Mouse (Mus musculus): ENCODE results near the gene Vsx1. TPM values are rescaled to one million over a fixed set of nuclear protein-coding genes. Genes with fewer than 3 reads are reported as not detected.

Gene Vsx1
- total and polyA plus RNA-seq, 3 experiments = not detected

DNA sequence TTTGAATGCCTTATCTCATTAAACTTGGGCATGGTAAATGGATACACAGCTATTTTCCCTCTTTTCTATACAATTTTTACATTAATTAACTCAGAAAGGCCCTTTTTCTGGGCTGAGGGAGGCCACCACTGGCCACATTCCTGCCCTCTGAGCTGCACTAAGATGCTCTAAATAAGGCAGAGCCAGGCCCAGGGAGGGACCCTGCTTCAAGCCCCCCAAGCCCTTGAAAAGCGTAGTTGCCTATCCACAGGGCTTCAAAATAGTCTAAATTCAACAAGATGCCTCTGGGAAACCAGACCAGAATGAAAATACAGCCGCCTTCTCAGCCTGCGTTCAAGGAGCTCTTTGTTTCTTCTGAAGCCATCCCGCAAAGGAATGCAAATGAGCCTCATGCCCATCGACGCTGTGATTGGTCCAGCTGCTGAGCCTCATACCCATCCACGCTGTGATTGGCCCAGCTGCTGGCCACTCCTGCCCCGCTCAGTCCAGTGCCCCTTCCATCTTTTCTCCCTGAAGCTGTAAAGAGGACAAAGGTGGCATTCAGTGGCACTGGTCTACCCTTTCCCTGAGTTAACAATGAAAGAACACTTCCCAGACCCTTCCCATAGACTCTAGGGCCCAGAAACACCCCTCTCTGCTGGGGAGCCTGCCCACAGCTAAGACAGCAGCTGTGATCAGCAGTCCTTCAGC lies 45.3 kb downstream of the Vsx1 start:
- Histone ChIP-seq H3K9me3 (replicated peaks; ENCODE audit: low read length) (no peaks in the 10 kb centered on the region), H3K4me3 (replicated peaks in 1 of 3; ENCODE audit: low read depth in 2 of 3, low read length in 2 of 3, poor library complexity in 1 of 3) (no peak overlapping the region), H3K9ac (ENCODE audit: insufficient read depth, low read depth) (no peak overlapping the region), H3K4me2 (ENCODE audit: insufficient read depth, low read depth, poor library complexity, severe bottlenecking) (no peak overlapping the region), H3K27me3 (replicated peaks) (no peaks in the 10 kb centered on the region), H3K4me1 (ENCODE audit: control insufficient read depth in 1 of 2, insufficient read depth in 2 of 2) (peaks cover 0 to 4% of the 10 kb centered on the region in 2 experiments; a peak in 1 of 4 replicates), H3K36me3 (replicated peaks in 1 of 2; ENCODE audit: control insufficient read depth in 1 of 2, insufficient read depth in 1 of 2, low read length in 1 of 2) (no peaks in the 10 kb centered on the region), H3K27ac (ENCODE audit: insufficient read depth, low read depth) (no peak overlapping the region), H3K79me2 (replicated peaks; ENCODE audit: control insufficient read depth, extremely low read depth, insufficient read depth, poor library complexity, severe bottlenecking) (no peaks in the 10 kb centered on the region)
- TF ChIP-seq MYC (IDR thresholded peaks at IDR 0.05; ENCODE audit: low read depth, low read length) (no peak), NELFE (IDR thresholded peaks at IDR 0.05; ENCODE audit: low read depth, low read length) (no peak), RCOR1 (conservative IDR thresholded peaks at IDR 0.05; ENCODE audit: low read depth, low read length) (no peak), NRF1 (IDR thresholded peaks at IDR 0.05; ENCODE audit: low read depth, low read length) (no peak), BHLHE40 (IDR thresholded peaks at IDR 0.05; ENCODE audit: low read depth, low read length) (no peak), ZKSCAN1 (IDR thresholded peaks at IDR 0.05; ENCODE audit: borderline replicate concordance, low read depth, low read length) (no peak), ELF1 (IDR thresholded peaks at IDR 0.05; ENCODE audit: low read depth, low read length) (no peak), MAFK (IDR thresholded peaks at IDR 0.05; ENCODE audit: insufficient replicate concordance, low read length) (no peak), CHD1 (IDR thresholded peaks at IDR 0.05; ENCODE audit: low read depth, low read length) (no peak), TBP (conservative IDR thresholded peaks at IDR 0.05; ENCODE audit: low read depth, low read length) (no peak), POLR2A (IDR thresholded peaks at IDR 0.05; ENCODE audit: low read depth, low read length) (no peak), ZC3H11A (IDR thresholded peaks at IDR 0.05; ENCODE audit: low read depth, low read length) (no peak), GABPA (IDR thresholded peaks at IDR 0.05; ENCODE audit: insufficient replicate concordance, low read depth, low read length) (no peak), JUN (IDR thresholded peaks at IDR 0.05; ENCODE audit: insufficient read depth, low read depth, low read length) (no peak), PAX5 (IDR thresholded peaks at IDR 0.05; ENCODE audit: low read length) (no peak), SIN3A (IDR thresholded peaks at IDR 0.05; ENCODE audit: low read length) (no peak), MEF2A (IDR thresholded peaks at IDR 0.05; ENCODE audit: borderline replicate concordance, low read depth, low read length) (no peak), UBTF (IDR thresholded peaks at IDR 0.05; ENCODE audit: low read depth, low read length) (no peak)
- in situ Hi-C loops (cut with MboI; ENCODE audit: low pct_ligation_motif_present, low pct_unique_long_range_greater_than_20kb, low sequenced_read_pairs) = no loop called here
- no peak for DNase-seq (ENCODE audit: extremely low read depth)
- dilution Hi-C loops (cut with MboI; ENCODE audit: extremely low pct_ligation_motif_present, extremely low pct_unique_long_range_greater_than_20kb, low sequenced_read_pairs) = no loop called here

DNA sequence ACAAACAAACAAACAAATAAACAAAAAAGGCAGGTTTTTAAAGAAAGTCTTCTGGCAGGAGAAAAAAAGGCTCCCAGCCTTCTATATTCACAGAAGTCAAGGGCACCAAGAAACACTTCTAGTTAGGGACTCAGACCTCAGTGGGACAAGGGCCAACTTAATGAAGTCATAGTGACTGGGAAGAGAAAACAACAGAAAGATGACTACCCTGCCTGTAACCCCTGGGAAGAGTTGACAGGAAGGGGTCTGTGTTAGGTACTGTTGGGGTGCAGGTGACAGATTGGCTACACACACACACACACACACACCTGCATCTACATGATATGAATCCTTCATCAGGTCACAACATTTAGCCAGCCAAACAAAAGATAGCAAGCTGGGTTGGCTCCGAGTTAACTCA lies 46.0 kb downstream of the Vsx1 start:
- TF ChIP-seq UBTF (IDR thresholded peaks at IDR 0.05; ENCODE audit: low read depth, low read length) = no peak
- no peak for TF ChIP-seq MEF2A (IDR thresholded peaks at IDR 0.05; ENCODE audit: borderline replicate concordance, low read depth, low read length)
- TF ChIP-seq MAX (IDR thresholded peaks at IDR 0.05; ENCODE audit: low read length) = no peak
- no peak for TF ChIP-seq USF2 (conservative IDR thresholded peaks at IDR 0.05; ENCODE audit: low read depth, low read length)
- TF ChIP-seq JUN (IDR thresholded peaks at IDR 0.05; ENCODE audit: insufficient read depth, low read depth, low read length) = no peak
- no peak for TF ChIP-seq CHD2 (IDR thresholded peaks at IDR 0.05; ENCODE audit: low read length)
- TF ChIP-seq HCFC1 (IDR thresholded peaks at IDR 0.05; ENCODE audit: low read depth, low read length) = no peak
- no peak for TF ChIP-seq USF1 (IDR thresholded peaks at IDR 0.05; ENCODE audit: low read depth, low read length)
- no peak for TF ChIP-seq NELFE (IDR thresholded peaks at IDR 0.05; ENCODE audit: low read depth, low read length)
- TF ChIP-seq CHD1 (IDR thresholded peaks at IDR 0.05; ENCODE audit: low read depth, low read length) = no peak
- no peak for TF ChIP-seq ZNF384 (IDR thresholded peaks at IDR 0.05; ENCODE audit: low read depth, low read length)
- no peak for TF ChIP-seq NRF1 (IDR thresholded peaks at IDR 0.05; ENCODE audit: low read depth, low read length)
- no peak for TF ChIP-seq MAFK (IDR thresholded peaks at IDR 0.05; ENCODE audit: insufficient replicate concordance, low read length)
- TF ChIP-seq KAT2A (IDR thresholded peaks at IDR 0.05; ENCODE audit: insufficient replicate concordance, low read length) = no peak
- no peak for TF ChIP-seq ZKSCAN1 (IDR thresholded peaks at IDR 0.05; ENCODE audit: borderline replicate concordance, low read depth, low read length)
- TF ChIP-seq MYC (IDR thresholded peaks at IDR 0.05; ENCODE audit: low read depth, low read length) = no peak
- TF ChIP-seq JUND (conservative IDR thresholded peaks at IDR 0.05; ENCODE audit: low read depth, low read length) = no peak
- no peak for TF ChIP-seq IRF4 (IDR thresholded peaks at IDR 0.05; ENCODE audit: low read depth, low read length)
- TF ChIP-seq E2F4 (IDR thresholded peaks at IDR 0.05; ENCODE audit: insufficient replicate concordance, low read depth, low read length) = no peak
- Histone ChIP-seq H3K4me3 (replicated peaks in 1 of 3; ENCODE audit: low read depth in 2 of 3, low read length in 2 of 3, poor library complexity in 1 of 3) (no peak overlapping the region), H3K36me3 (replicated peaks in 1 of 2; ENCODE audit: control insufficient read depth in 1 of 2, insufficient read depth in 1 of 2, low read length in 1 of 2) (no peaks in the 10 kb centered on the region), H3K27ac (ENCODE audit: insufficient read depth, low read depth) (no peak overlapping the region), H3K79me2 (replicated peaks; ENCODE audit: control insufficient read depth, extremely low read depth, insufficient read depth, poor library complexity, severe bottlenecking) (no peaks in the 10 kb centered on the region), H3K9me3 (replicated peaks; ENCODE audit: low read length) (no peaks in the 10 kb centered on the region), H3K9ac (ENCODE audit: insufficient read depth, low read depth) (no peak overlapping the region), H3K27me3 (replicated peaks) (no peaks in the 10 kb centered on the region), H3K4me2 (ENCODE audit: insufficient read depth, low read depth, poor library complexity, severe bottlenecking) (no peak overlapping the region), H3K4me1 (ENCODE audit: control insufficient read depth in 1 of 2, insufficient read depth in 2 of 2) (peaks cover 4% of the 10 kb centered on the region in 2 experiments; a peak in 2 of 4 replicates)
- in situ Hi-C loops (cut with MboI; ENCODE audit: low pct_ligation_motif_present, low pct_unique_long_range_greater_than_20kb, low sequenced_read_pairs) = no loop called here
- dilution Hi-C loops (cut with MboI; ENCODE audit: extremely low pct_ligation_motif_present, extremely low pct_unique_long_range_greater_than_20kb, low sequenced_read_pairs) = no loop called here
- no peak for DNase-seq (ENCODE audit: extremely low read depth)
